Mouse (Mus musculus) heart, embryonic 14.5 days (tissue): ENCODE data around the gene 1600002K03Rik. TPM values are rescaled to one million over a fixed set of nuclear protein-coding genes. Genes with fewer than 3 reads are reported as not detected.

Experiments used
- ATAC-seq: fragments of 200-750 bp; cut with Nextera tagmentation; 2 replicates; pipeline ENCODE4 v1.8.0; 2017; ENCODE audit warnings: low read depth, moderate TSS enrichment; ENCODE audit not compliant: insufficient number of reproducible peaks, insufficient read depth, low FRiP score
- H3K27ac ChIP-seq, 2 experiments: fragments of 200-500 bp in 1 of 2; fragments of 300-500 bp in 1 of 2; sonication (generic) in 1 of 2; replicated peaks in 1 of 2; 2 replicates each; pipeline ENCODE4 v1.5.1; 2012 to 2014; ENCODE audit warnings: low read depth in 2 of 2, low read length in 2 of 2, control low read depth in 1 of 2, mild to moderate bottlenecking in 1 of 2, mixed read lengths in 1 of 2; ENCODE audit not compliant: control insufficient read depth in 1 of 2, insufficient read depth in 1 of 2
- H3K27me3 ChIP-seq: fragments of 300-500 bp; sonication (generic); 2 replicates; pipeline ENCODE4 v1.6.1; 2014; ENCODE audit warnings: mild to moderate bottlenecking, low read length, control low read depth; ENCODE audit not compliant: control insufficient read depth, insufficient read depth
- H3K36me3 ChIP-seq: fragments of 300-500 bp; sonication (generic); 2 replicates; pipeline ENCODE4 v1.6.1; 2014; ENCODE audit warnings: mild to moderate bottlenecking, control low read depth, low read length, mixed read lengths; ENCODE audit not compliant: control insufficient read depth, insufficient read depth
- H3K4me1 ChIP-seq, 2 experiments: fragments of 200-500 bp in 1 of 2; fragments of 300-500 bp in 1 of 2; sonication (generic) in 1 of 2; 2 replicates each; pipeline ENCODE4 v1.6.1; 2012 to 2014; ENCODE audit warnings: low read length in 2 of 2, control low read depth in 1 of 2, mixed read lengths in 1 of 2; ENCODE audit not compliant: control insufficient read depth in 2 of 2, insufficient read depth in 2 of 2
- H3K4me2 ChIP-seq: fragments of 300-500 bp; sonication (generic); 2 replicates; pipeline ENCODE4 v1.6.1; 2014; ENCODE audit warnings: mild to moderate bottlenecking, low read length
- H3K4me3 ChIP-seq, 2 experiments: fragments of 200-500 bp in 1 of 2; fragments of 300-500 bp in 1 of 2; sonication (generic) in 1 of 2; 2 replicates each; pipeline ENCODE4 v1.5.1; 2012 to 2014; ENCODE audit warnings: low read length in 2 of 2, mild to moderate bottlenecking in 2 of 2, control low read depth in 1 of 2, low read depth in 1 of 2, moderate library complexity in 1 of 2; ENCODE audit not compliant: control insufficient read depth in 1 of 2, insufficient read depth in 1 of 2
- H3K9ac ChIP-seq: fragments of 300-500 bp; sonication (generic); 2 replicates; pipeline ENCODE4 v1.6.1; 2014; ENCODE audit warnings: mild to moderate bottlenecking, low read length
- H3K9me3 ChIP-seq: fragments of 300-500 bp; sonication (generic); 2 replicates; pipeline ENCODE4 v1.6.1; 2016; ENCODE audit warnings: low read length, control low read depth; ENCODE audit not compliant: control insufficient read depth
- WGBS: fragments of 180-500 bp; shearing (Covaris S2); extraction: QIAGEN DNeasy Blood & Tissue Kit; methylation state at CpG from one replicate; pipeline ENCODE4 v1.1.7; 2014; 5-methylcytosine and 5-hydroxymethylcytosine counted together
- polyA plus RNA-seq: library from polyadenylated mRNA; unstranded; fragments of >200 nt; fragmentation: Nextera tagmentation; extraction: Ambion mirVana; gene quantifications from 2 replicates; pipeline ENCODE4 v1.2.1, GENCODE M21; 2014

Gene 1600002K03Rik
- polyA plus RNA-seq, 1 experiment from 2014 or later, result 11.1 TPM

GRCm38 (mm10) chr10:80177441-80178279 lies 4.9 kb downstream of the 1600002K03Rik start:
- Histone ChIP-seq H3K27me3 (0 out of 2 replicates have a peak, but pooled peaks cover 3% of the 10 kb centered on the region), H3K9ac (peak overlapping the region; percentile 36; the same call in 1 of the 2 replicates), H3K9me3 (no peaks in the 10 kb centered on the region), H3K27ac (peak overlapping the region; percentile 30 to 55), H3K4me2 (no peak overlapping the region), H3K4me3 (no peak overlapping the region), H3K36me3 (no peaks in the 10 kb centered on the region; the same call in 1 of the 2 replicates), H3K4me1 (peaks cover 17 to 21% of the 10 kb centered on the region in 2 experiments)
- ATAC-seq, result no peak
- WGBS, result 45% methylated on average over 7 of the region's 7 CpGs

- Histone ChIP-seq H3K27ac (peak within 1 kb of the TSS; percentile 30 to 55), H3K9me3 (no peaks in the 10 kb centered on the region), H3K4me3 (peak within 1 kb of the TSS; percentile 58 to 82), H3K4me1 (peaks cover 12 to 19% of the 10 kb centered on the region in 2 experiments), H3K27me3 (0 out of 2 replicates have a peak, but pooled peaks cover 3% of the 10 kb centered on the region), H3K9ac (peak within 1 kb of the TSS; percentile 85), H3K4me2 (peak within 1 kb of the TSS; percentile 73), H3K36me3 (no peaks in the 10 kb centered on the region)
- ATAC-seq, result peak; percentile 50
- 1% methylated on average over 97 of the region's 106 CpGs for WGBS
Observed at GRCm38 (mm10) chr10:80179068-80180051, 6.6 kb downstream of the 1600002K03Rik start, which contains the start of gene Efna2. Efna2 (plus strand) TSS chr10:80179482.

- WGBS, result 53% methylated on average over 6 of the region's 6 CpGs
Observed at GRCm38 (mm10) chr10:80180288-80180687, 7.5 kb downstream of the 1600002K03Rik start.

GRCm38 (mm10) chr10:80180823-80181222 lies 8.1 kb downstream of the 1600002K03Rik start:
- H3K9me3 ChIP-seq, result no peaks in the 10 kb centered on the region
- no peak overlapping the region for H3K9ac ChIP-seq
- no peak for ATAC-seq
- 59% methylated on average over 5 of the region's 5 CpGs for WGBS
- H3K27ac ChIP-seq, result no peak overlapping the region
- H3K4me2 ChIP-seq, result peak overlapping the region; percentile 73
- 0 out of 2 replicates have a peak, but pooled peaks cover 3% of the 10 kb centered on the region for H3K27me3 ChIP-seq
- no peak overlapping the region for H3K4me3 ChIP-seq
- no peaks in the 10 kb centered on the region for H3K36me3 ChIP-seq
- peaks cover 12 to 19% of the 10 kb centered on the region in 2 experiments for H3K4me1 ChIP-seq

More at GRCm38 (mm10) chr10:80180288-80180687, 7.5 kb downstream of the 1600002K03Rik start:
- H3K9me3 ChIP-seq, result no peaks in the 10 kb centered on the region
- peak overlapping the region; percentile 58 to 82 for H3K4me3 ChIP-seq
- ATAC-seq, result no peak
- peaks cover 12 to 19% of the 10 kb centered on the region in 2 experiments for H3K4me1 ChIP-seq
- 0 out of 2 replicates have a peak, but pooled peaks cover 3% of the 10 kb centered on the region for H3K27me3 ChIP-seq
- H3K4me2 ChIP-seq, result peak overlapping the region; percentile 73
- H3K36me3 ChIP-seq, result no peaks in the 10 kb centered on the region
- no peak overlapping the region for H3K27ac ChIP-seq
- H3K9ac ChIP-seq, result peak overlapping the region; percentile 85

DNA sequence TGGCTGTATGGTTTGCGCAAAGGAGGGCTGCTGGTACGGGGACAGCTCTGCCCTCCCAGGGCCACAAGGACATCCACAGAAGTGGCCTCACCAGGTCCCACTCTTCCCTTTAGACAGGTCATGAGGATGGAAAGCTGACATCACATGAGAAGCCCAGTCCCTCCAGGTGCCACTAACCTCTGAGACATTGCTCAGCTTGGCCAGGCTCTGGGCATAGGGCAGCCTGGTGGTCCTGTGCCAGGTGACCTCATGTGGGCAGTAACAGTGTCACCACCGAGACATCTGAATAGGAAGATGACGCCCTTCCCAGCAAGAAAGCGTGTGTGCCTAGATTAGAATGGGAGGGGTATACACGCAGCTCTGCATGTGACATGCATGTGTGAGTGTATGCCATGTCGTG lies 9.8 kb downstream of the 1600002K03Rik start:
- 92% methylated on average over 7 of the region's 7 CpGs for WGBS
- Histone ChIP-seq H3K4me3 (no peak overlapping the region), H3K9ac (no peak overlapping the region), H3K4me1 (peaks cover 13 to 19% of the 10 kb centered on the region in 2 experiments), H3K9me3 (no peaks in the 10 kb centered on the region), H3K27ac (no peak overlapping the region), H3K4me2 (no peak overlapping the region), H3K36me3 (0 out of 2 replicates have a peak, but pooled peaks cover under 1% of the 10 kb centered on the region), H3K27me3 (0 out of 2 replicates have a peak, but pooled peaks cover 7% of the 10 kb centered on the region)
- no peak for ATAC-seq

DNA sequence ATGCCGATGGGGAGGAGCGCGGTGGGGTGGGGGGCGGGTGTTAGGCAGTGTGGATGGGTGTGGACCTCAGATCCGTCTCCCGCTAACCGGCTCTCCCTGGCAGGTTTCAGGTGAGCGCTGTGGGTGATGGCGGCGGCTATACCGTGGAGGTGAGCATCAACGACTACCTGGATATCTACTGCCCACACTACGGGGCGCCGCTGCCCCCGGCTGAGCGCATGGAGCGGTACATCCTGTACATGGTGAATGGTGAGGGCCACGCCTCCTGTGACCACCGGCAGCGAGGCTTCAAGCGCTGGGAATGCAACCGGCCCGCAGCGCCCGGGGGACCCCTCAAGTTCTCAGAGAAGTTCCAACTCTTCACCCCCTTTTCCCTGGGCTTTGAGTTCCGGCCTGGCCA lies 13.9 kb downstream of the 1600002K03Rik start:
- H3K4me3 ChIP-seq, result no peak overlapping the region
- H3K27ac ChIP-seq, result no peak overlapping the region
- peaks cover 0 to 16% of the 10 kb centered on the region in 2 experiments; a peak in 2 of 4 replicates for H3K4me1 ChIP-seq
- H3K9me3 ChIP-seq, result no peaks in the 10 kb centered on the region
- no peak for ATAC-seq
- 44% methylated on average over 27 of the region's 27 CpGs for WGBS
- peaks cover 14% of the 10 kb centered on the region; the same call in 1 of the 2 replicates for H3K36me3 ChIP-seq
- no peak overlapping the region for H3K4me2 ChIP-seq
- peaks cover 31% of the 10 kb centered on the region for H3K27me3 ChIP-seq
- no peak overlapping the region for H3K9ac ChIP-seq

GRCm38 (mm10) chr10:80187739-80188138 lies 15.0 kb downstream of the 1600002K03Rik start:
- WGBS, result 91% methylated on average over 10 of the region's 10 CpGs
- H3K9me3 ChIP-seq, result no peaks in the 10 kb centered on the region
- H3K27me3 ChIP-seq, result peaks cover 42% of the 10 kb centered on the region
- no peak overlapping the region for H3K27ac ChIP-seq
- no peak overlapping the region for H3K4me2 ChIP-seq
- H3K9ac ChIP-seq, result no peak overlapping the region
- peaks cover 0 to 16% of the 10 kb centered on the region in 2 experiments; a peak in 2 of 4 replicates for H3K4me1 ChIP-seq
- ATAC-seq, result no peak
- H3K36me3 ChIP-seq, result peaks cover 14% of the 10 kb centered on the region; the same call in 1 of the 2 replicates
- H3K4me3 ChIP-seq, result no peak overlapping the region
